Mouse (Mus musculus) cerebellum, adult 2 months (tissue): ENCODE data around the gene Myadm.

Source experiments
- CTCF ChIP-seq: fragments of 200-500 bp; IDR thresholded peaks from 2 replicates; pipeline ENCODE4 v1.5.1; 2011; ENCODE audit warnings: low read depth, mild to moderate bottlenecking, control low read depth, low read length, moderate library complexity, borderline replicate concordance; ENCODE audit not compliant: insufficient read depth
- POLR2A ChIP-seq: fragments of 200-500 bp; IDR thresholded peaks from 2 replicates; pipeline ENCODE4 v1.6.1; 2011; ENCODE audit warnings: low read length, control low read depth, borderline replicate concordance; ENCODE audit not compliant: insufficient read depth

GRCm38 (mm10) chr7:3295321-3296110, 6.6 kb downstream of the Myadm start:
- no peak for TF ChIP-seq CTCF
- no peak for TF ChIP-seq POLR2A
